In genomic region chr2:28209211-28209610, GRCm38 (mm10) we compare ENCODE assay signal across 27 mouse cellular contexts. TPM values are rescaled to one million over a fixed set of nuclear protein-coding genes. Genes with fewer than 3 reads are reported as not detected.
A peak's percentile ranks its signal among the peaks of the same experiment; 100 is the strongest.
DNase-seq lines count a peak whose midpoint lies in the region; ATAC-seq and TF ChIP-seq lines count a peak whose summit lies in the region.
"Had no signal": no experiment of that assay in that cellular context is flagged by ENCODE, and none has a peak within 500 bp of the region (broad histone marks: within the 10 kb centered on the region; RNA-seq: fewer than 3 reads in every experiment).

No protein-coding gene starts in this region.

- 72% methylated on average over 5 of the region's 5 CpGs for WGBS in forebrain, embryonic 13.5 days
- WGBS in forebrain, embryonic 16.5 days = 62% methylated on average over 5 of the region's 5 CpGs
- WGBS in hindbrain, embryonic 13.5 days = 80% methylated on average over 5 of the region's 5 CpGs
- WGBS in limb, embryonic 10.5 days = 85% methylated on average over 5 of the region's 5 CpGs
- WGBS in heart, embryonic 11.5 days (ENCODE audit: insufficient replicate concordance) = 89% methylated on average over 5 of the region's 5 CpGs

- H3K4me2 ChIP-seq in forebrain, embryonic 13.5 days = 0 out of 2 replicates have a peak overlapping the region, but pooled peaks have one; percentile 0
- H3K4me2 ChIP-seq in forebrain, embryonic 16.5 days (ENCODE audit: low read length) = no peak overlapping the region
- H3K4me2 ChIP-seq in hindbrain, embryonic 13.5 days = peak overlapping the region; percentile 96; the same call in 1 of the 2 replicates
- H3K4me2 ChIP-seq in heart, embryonic 11.5 days = no peak overlapping the region
- H3K4me2 ChIP-seq: embryonic facial prominence, embryonic 13.5 days; limb, embryonic 13.5 days; liver, embryonic 11.5 days; lung, embryonic 15.5 days; midbrain, embryonic 11.5 days had no signal

- intact Hi-C loops in left cerebral cortex, adult 2 months (cut with DNase I) = loop anchor here (5.0 kb wide), 1 partner anchor 68 kb away; no protein-coding TSS in a partner anchor

- H3K4me3 ChIP-seq in forebrain, embryonic 13.5 days = no peak overlapping the region
- no peak overlapping the region for H3K4me3 ChIP-seq in forebrain, embryonic 16.5 days (replicated peaks; ENCODE audit: low read length)
- H3K4me3 ChIP-seq in left cerebral cortex, adult 2 months = peak overlapping the region; percentile 88
- H3K4me3 ChIP-seq in hindbrain, embryonic 13.5 days = no peak overlapping the region
- H3K4me3 ChIP-seq in limb, embryonic 10.5 days = no peak overlapping the region
- no peak overlapping the region for H3K4me3 ChIP-seq in heart, embryonic 11.5 days (ENCODE audit: low read depth, low read length)
- H3K4me3 ChIP-seq: embryonic facial prominence, embryonic 13.5 days; forebrain, embryonic 10.5 days; limb, embryonic 13.5 days; lung, embryonic 15.5 days had no signal

- no peaks in the 10 kb centered on the region for H3K9me3 ChIP-seq in forebrain, embryonic 13.5 days (replicated peaks)
- no peaks in the 10 kb centered on the region for H3K9me3 ChIP-seq in forebrain, embryonic 16.5 days (ENCODE audit: control insufficient read depth, low read length)
- H3K9me3 ChIP-seq in hindbrain, embryonic 13.5 days = no peaks in the 10 kb centered on the region
- no peaks in the 10 kb centered on the region for H3K9me3 ChIP-seq in limb, embryonic 10.5 days (replicated peaks)
- H3K9me3 ChIP-seq in heart, embryonic 11.5 days (replicated peaks; ENCODE audit: control insufficient read depth, low read length) = no peaks in the 10 kb centered on the region
- H3K9me3 ChIP-seq: embryonic facial prominence, embryonic 13.5 days; forebrain, embryonic 10.5 days; limb, embryonic 13.5 days; lung, embryonic 15.5 days had no signal

- peaks cover 13% of the 10 kb centered on the region for H3K27me3 ChIP-seq in forebrain, embryonic 13.5 days
- H3K27me3 ChIP-seq in forebrain, embryonic 16.5 days (replicated peaks; ENCODE audit: control insufficient read depth, insufficient read depth, low read length) = 0 out of 2 replicates have a peak, but pooled peaks cover 2% of the 10 kb centered on the region
- 0 out of 2 replicates have a peak, but pooled peaks cover 3% of the 10 kb centered on the region for H3K27me3 ChIP-seq in hindbrain, embryonic 13.5 days
- H3K27me3 ChIP-seq in limb, embryonic 10.5 days (ENCODE audit: low read depth, poor library complexity, severe bottlenecking) = peaks cover 26% of the 10 kb centered on the region
- peaks cover 32% of the 10 kb centered on the region for H3K27me3 ChIP-seq in heart, embryonic 11.5 days (ENCODE audit: control insufficient read depth, insufficient read depth, low read length)

- ATAC-seq in forebrain, embryonic 13.5 days = no peak
- ATAC-seq in forebrain, embryonic 16.5 days = no peak
- ATAC-seq in hindbrain, embryonic 13.5 days (ENCODE audit: low FRiP score) = no peak
- ATAC-seq in heart, embryonic 11.5 days (replicated peaks; ENCODE audit: insufficient number of reproducible peaks, low FRiP score, low TSS enrichment) = no peak
- ATAC-seq: forebrain, postnatal 0 days; intestine, embryonic 16.5 days had no signal

- no peak overlapping the region for H3K9ac ChIP-seq in forebrain, embryonic 13.5 days
- H3K9ac ChIP-seq in forebrain, embryonic 16.5 days (replicated peaks; ENCODE audit: low read depth, low read length) = no peak overlapping the region
- H3K9ac ChIP-seq in hindbrain, embryonic 13.5 days = peak overlapping the region; percentile 14; the same call in 1 of the 2 replicates
- no peak overlapping the region for H3K9ac ChIP-seq in heart, embryonic 11.5 days (ENCODE audit: low read depth, low read length)
- H3K9ac ChIP-seq: embryonic facial prominence, embryonic 13.5 days; forebrain, postnatal 0 days; limb, embryonic 13.5 days; lung, embryonic 15.5 days had no signal

- no peak overlapping the region for H3K27ac ChIP-seq in forebrain, embryonic 13.5 days
- H3K27ac ChIP-seq in forebrain, embryonic 16.5 days (ENCODE audit: low read length) = no peak overlapping the region
- peak overlapping the region; percentile 91 for H3K27ac ChIP-seq in left cerebral cortex, adult 2 months
- H3K27ac ChIP-seq in hindbrain, embryonic 13.5 days = peak overlapping the region; percentile 55
- H3K27ac ChIP-seq in limb, embryonic 10.5 days = 0 out of 2 replicates have a peak overlapping the region, but pooled peaks have one; percentile 3
- no peak overlapping the region for H3K27ac ChIP-seq in heart, embryonic 11.5 days (ENCODE audit: low read depth, low read length)
- H3K27ac ChIP-seq: embryonic facial prominence, embryonic 13.5 days; forebrain, embryonic 10.5 days; kidney, postnatal 0 days; limb, embryonic 13.5 days; lung, embryonic 15.5 days; stomach, postnatal 0 days had no signal

- H3K36me3 ChIP-seq in forebrain, embryonic 13.5 days (ENCODE audit: poor library complexity, severe bottlenecking) = 0 out of 2 replicates have a peak, but pooled peaks cover 3% of the 10 kb centered on the region
- H3K36me3 ChIP-seq in forebrain, embryonic 16.5 days (ENCODE audit: control insufficient read depth, insufficient read depth) = no peaks in the 10 kb centered on the region
- peaks cover 30% of the 10 kb centered on the region for H3K36me3 ChIP-seq in hindbrain, embryonic 13.5 days
- H3K36me3 ChIP-seq in limb, embryonic 10.5 days = peaks cover 37% of the 10 kb centered on the region
- H3K36me3 ChIP-seq in heart, embryonic 11.5 days (ENCODE audit: control insufficient read depth, insufficient read depth, low read length) = no peaks in the 10 kb centered on the region
- H3K36me3 ChIP-seq: embryonic facial prominence, embryonic 13.5 days; forebrain, embryonic 10.5 days; lung, embryonic 15.5 days had no signal

- peaks cover 69% of the 10 kb centered on the region for H3K4me1 ChIP-seq in forebrain, embryonic 13.5 days
- peaks cover 49% of the 10 kb centered on the region for H3K4me1 ChIP-seq in forebrain, embryonic 16.5 days (replicated peaks; ENCODE audit: control insufficient read depth, insufficient read depth, low read length)
- peaks cover 91% of the 10 kb centered on the region for H3K4me1 ChIP-seq in hindbrain, embryonic 13.5 days (replicated peaks)
- H3K4me1 ChIP-seq in limb, embryonic 10.5 days = peaks cover 79% of the 10 kb centered on the region
- H3K4me1 ChIP-seq in heart, embryonic 11.5 days (ENCODE audit: control insufficient read depth, insufficient read depth, low read length) = peaks cover 11% of the 10 kb centered on the region

- no peak for DNase-seq in left cerebral cortex, adult 2 months (ENCODE audit: extremely low spot score in 1 of 2, low spot score in 2 of 2)
- DNase-seq in left cerebral cortex, adult 8-10 months (ENCODE audit: low spot score in 2 of 2) = no peak
- no peak for DNase-seq in limb, embryonic 10.5 days (ENCODE audit: low spot score)
- DNase-seq: adrenal gland, adult 2 months; B cell, adult 2 months; cerebellum, postnatal 36 days; forebrain, postnatal 0 days; gastrocnemius, postnatal 10 days; heart, postnatal 14 days; kidney, adult 8-10 months; kidney, postnatal 4 days; right cerebral cortex, postnatal 4 days; thymus, adult 18-20 months; thymus, postnatal 25 days had no signal

- no peak for TF ChIP-seq CTCF in left cerebral cortex, adult 2 months (IDR thresholded peaks at IDR 0.05)

RNA-seq across cellular contexts. Expression of gene Olfm1, which starts 16.4 kb away (rescaled TPM):
- 122 and 136 TPM in 2 replicates for polyA plus RNA-seq in forebrain, embryonic 13.5 days (2015; fragmentation: Nextera tagmentation; extraction: Ambion mirVana)
- polyA plus RNA-seq in forebrain, embryonic 16.5 days (2015; fragmentation: Nextera tagmentation; extraction: Ambion mirVana) = 226 and 227 TPM in 2 replicates
- 1,000 to 10,000 TPM; 1,521 to 1,595 TPM for total RNA-seq in left cerebral cortex, adult 2 months (2021)
- total RNA-seq in left cerebral cortex, adult 8-10 months (2022) = 1,000 to 10,000 TPM; 1,109 to 1,183 (median 1,132) TPM
- 267 and 274 TPM in 2 replicates for polyA plus RNA-seq in hindbrain, embryonic 13.5 days (2015; fragmentation: Nextera tagmentation; extraction: Ambion mirVana)
- 13.2 and 20.0 TPM in 2 replicates for polyA plus RNA-seq in limb, embryonic 10.5 days (2016; fragmentation: Nextera tagmentation; extraction: Ambion mirVana)
- 7.6 and 10.3 TPM in 2 replicates for polyA plus RNA-seq in heart, embryonic 11.5 days (2014; fragmentation: Nextera tagmentation; extraction: Ambion mirVana)

Comparison
In these comparisons a context has a peak if more than half of its experiments do, and no peak if none do; other contexts are left out.
1. H3K4me2 ChIP-seq: peak in forebrain, embryonic 13.5 days (single experiment) and hindbrain, embryonic 13.5 days (single experiment); none in forebrain, embryonic 16.5 days (single experiment) and heart, embryonic 11.5 days (single experiment).
2. H3K27ac ChIP-seq: peak in left cerebral cortex, adult 2 months (single experiment), hindbrain, embryonic 13.5 days (single experiment) and limb, embryonic 10.5 days (single experiment); none in forebrain, embryonic 13.5 days (single experiment), forebrain, embryonic 16.5 days (single experiment) and heart, embryonic 11.5 days (single experiment).